ENCODE assay signal across 9 mouse cellular contexts in the genomic region with DNA sequence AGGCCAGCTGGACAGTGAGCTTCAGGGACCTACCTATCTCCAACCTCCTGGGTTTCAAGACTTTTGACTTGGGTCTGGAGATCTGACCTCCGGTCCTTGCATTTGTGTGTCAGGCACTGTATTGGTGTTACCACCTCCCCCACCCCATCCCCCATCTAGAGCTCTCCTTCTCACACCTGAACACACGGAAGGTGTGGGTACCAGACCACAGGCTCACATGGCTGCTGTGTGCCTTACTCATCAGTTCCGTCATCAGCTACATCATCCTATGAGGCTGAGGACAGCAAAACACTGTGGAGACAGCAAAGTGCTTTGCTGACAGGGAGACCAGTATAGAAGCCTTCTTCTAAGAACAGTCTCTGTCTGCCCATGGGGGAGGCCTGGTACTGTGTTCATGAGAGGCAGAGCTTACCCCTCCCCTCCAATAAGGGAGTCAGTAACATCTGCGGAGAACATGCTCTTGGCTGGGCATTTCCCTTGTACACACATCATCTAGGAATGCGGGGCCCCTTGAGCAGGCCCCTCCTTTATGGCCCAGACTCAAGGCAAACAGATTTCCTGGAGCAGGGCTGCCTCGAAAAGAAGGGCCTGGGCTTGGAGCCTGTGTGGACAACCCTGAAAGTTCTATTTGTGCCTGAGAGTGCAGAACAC. TPM values are rescaled to one million over a fixed set of nuclear protein-coding genes. Genes with fewer than 3 reads are reported as not detected.
DNase-seq lines count a peak whose midpoint lies in the region; ATAC-seq and TF ChIP-seq lines count a peak whose summit lies in the region.
"Had no signal": no experiment of that assay in that cellular context is flagged by ENCODE, and none has a peak within 500 bp of the region (broad histone marks: within the 10 kb centered on the region; RNA-seq: fewer than 3 reads in every experiment).

No protein-coding gene starts in this region.

- no peak overlapping the region for H3K9ac ChIP-seq in forebrain, embryonic 14.5 days (ENCODE audit: low read length)
- no peak overlapping the region for H3K9ac ChIP-seq in forebrain, embryonic 16.5 days (replicated peaks; ENCODE audit: low read depth, low read length)
- H3K9ac ChIP-seq in intestine, embryonic 15.5 days, result no peak overlapping the region
- H3K9ac ChIP-seq in lung, embryonic 15.5 days, result no peak overlapping the region

- intact Hi-C loops in gastrocnemius, adult 2 months (cut with DNase I), result no loop called here

- peak; percentile 14 for DNase-seq in forebrain, embryonic 14.5 days (ENCODE audit: low spot score)
- DNase-seq in gastrocnemius, adult 2 months, result peak; percentile 74
- no peak for DNase-seq in frontal cortex, postnatal 14 days (ENCODE audit: low spot score in 2 of 2)
- DNase-seq in retina, embryonic 14.5 days (ENCODE audit: low spot score), result no peak

- no peak for ATAC-seq in forebrain, embryonic 14.5 days
- ATAC-seq in forebrain, embryonic 16.5 days, result no peak
- ATAC-seq in intestine, embryonic 15.5 days, result peak; percentile 96
- ATAC-seq in lung, embryonic 15.5 days (ENCODE audit: borderline replicate concordance, extremely low read depth, low FRiP score, low TSS enrichment), result peak; percentile 90
- no peak for ATAC-seq in megakaryocyte-erythroid progenitor cell, adult 5-6 weeks (replicated peaks; ENCODE audit: low FRiP score, low TSS enrichment, poor library complexity, severe bottlenecking)

- no peaks in the 10 kb centered on the region for H3K4me1 ChIP-seq in forebrain, embryonic 14.5 days (ENCODE audit: control insufficient read depth, insufficient read depth, low read length)
- H3K4me1 ChIP-seq in forebrain, embryonic 16.5 days (replicated peaks; ENCODE audit: control insufficient read depth, insufficient read depth, low read length), result no peaks in the 10 kb centered on the region
- H3K4me1 ChIP-seq in intestine, embryonic 15.5 days (replicated peaks), result peaks cover 10% of the 10 kb centered on the region
- peaks cover 22% of the 10 kb centered on the region for H3K4me1 ChIP-seq in lung, embryonic 15.5 days

- H3K27ac ChIP-seq in forebrain, embryonic 14.5 days (ENCODE audit: low read depth, low read length), result no peak overlapping the region
- no peak overlapping the region for H3K27ac ChIP-seq in forebrain, embryonic 16.5 days (ENCODE audit: low read length)
- peak overlapping the region; percentile 51; the same call in 1 of the 2 replicates for H3K27ac ChIP-seq in gastrocnemius, adult 2 months
- peak overlapping the region; percentile 83 for H3K27ac ChIP-seq in intestine, embryonic 15.5 days
- H3K27ac ChIP-seq in lung, embryonic 15.5 days, result peak overlapping the region; percentile 77

- H3K4me2 ChIP-seq in forebrain, embryonic 14.5 days (ENCODE audit: low read length), result no peak overlapping the region
- no peak overlapping the region for H3K4me2 ChIP-seq in forebrain, embryonic 16.5 days (ENCODE audit: low read length)
- no peak overlapping the region; the same call in 1 of the 2 replicates for H3K4me2 ChIP-seq in intestine, embryonic 15.5 days (replicated peaks)
- 0 out of 2 replicates have a peak overlapping the region, but pooled peaks have one; percentile 16 for H3K4me2 ChIP-seq in lung, embryonic 15.5 days

- no peak overlapping the region for H3K4me3 ChIP-seq in forebrain, embryonic 14.5 days (ENCODE audit: low read depth, low read length)
- no peak overlapping the region for H3K4me3 ChIP-seq in forebrain, embryonic 16.5 days (replicated peaks; ENCODE audit: low read length)
- H3K4me3 ChIP-seq in gastrocnemius, adult 2 months, result no peak overlapping the region
- no peak overlapping the region for H3K4me3 ChIP-seq in intestine, embryonic 15.5 days (replicated peaks)
- no peak overlapping the region for H3K4me3 ChIP-seq in lung, embryonic 15.5 days
- H3K4me3 ChIP-seq: erythroblast, embryonic 14.5 days had no signal

- no peaks in the 10 kb centered on the region for H3K9me3 ChIP-seq in forebrain, embryonic 14.5 days (replicated peaks; ENCODE audit: control insufficient read depth, low read length)
- no peaks in the 10 kb centered on the region for H3K9me3 ChIP-seq in forebrain, embryonic 16.5 days (ENCODE audit: control insufficient read depth, low read length)
- H3K9me3 ChIP-seq in intestine, embryonic 15.5 days, result no peaks in the 10 kb centered on the region
- H3K9me3 ChIP-seq in lung, embryonic 15.5 days, result no peaks in the 10 kb centered on the region

- H3K36me3 ChIP-seq in forebrain, embryonic 14.5 days (ENCODE audit: control insufficient read depth, insufficient read depth, low read length), result no peaks in the 10 kb centered on the region
- H3K36me3 ChIP-seq in forebrain, embryonic 16.5 days (ENCODE audit: control insufficient read depth, insufficient read depth), result no peaks in the 10 kb centered on the region
- H3K36me3 ChIP-seq in intestine, embryonic 15.5 days, result no peaks in the 10 kb centered on the region
- H3K36me3 ChIP-seq in lung, embryonic 15.5 days, result no peaks in the 10 kb centered on the region

- WGBS in forebrain, embryonic 14.5 days, result 75% methylated on average over 6 of the region's 6 CpGs
- WGBS in forebrain, embryonic 16.5 days, result 75% methylated on average over 6 of the region's 6 CpGs
- 40% methylated on average over 6 of the region's 6 CpGs for WGBS in intestine, embryonic 15.5 days
- 35% methylated on average over 6 of the region's 6 CpGs for WGBS in lung, embryonic 15.5 days

- H3K27me3 ChIP-seq in forebrain, embryonic 14.5 days (replicated peaks; ENCODE audit: control insufficient read depth, insufficient read depth, low read length), result no peaks in the 10 kb centered on the region
- no peaks in the 10 kb centered on the region for H3K27me3 ChIP-seq in forebrain, embryonic 16.5 days (replicated peaks; ENCODE audit: control insufficient read depth, insufficient read depth, low read length)
- H3K27me3 ChIP-seq in intestine, embryonic 15.5 days (replicated peaks), result no peaks in the 10 kb centered on the region
- H3K27me3 ChIP-seq in lung, embryonic 15.5 days, result no peaks in the 10 kb centered on the region

- no peak for TF ChIP-seq CTCF in gastrocnemius, adult 2 months (IDR thresholded peaks at IDR 0.05)

RNA-seq across cellular contexts. Expression of gene Ubtd2, which starts 19.6 kb away (rescaled TPM):
- 71.7 and 76.2 TPM in 2 replicates for polyA plus RNA-seq in forebrain, embryonic 14.5 days (2014; fragmentation: Nextera tagmentation; extraction: Ambion mirVana)
- polyA plus RNA-seq in forebrain, embryonic 16.5 days (2015; fragmentation: Nextera tagmentation; extraction: Ambion mirVana), result 60.2 and 72.1 TPM in 2 replicates
- 10 to 100 TPM in 1 of 2 experiments, 1 to 10 TPM in 1; 9.3 to 12.1 TPM for total RNA-seq in gastrocnemius, adult 2 months (2021)
- 29.4 and 34.0 TPM in 2 replicates for polyA plus RNA-seq in intestine, embryonic 15.5 days (2015; fragmentation: Nextera tagmentation; extraction: Ambion mirVana)
- 46.8 and 48.4 TPM in 2 replicates for polyA plus RNA-seq in lung, embryonic 15.5 days (2015; fragmentation: Nextera tagmentation; extraction: Ambion mirVana)
- 8.2 and 8.8 TPM in 2 replicates for total RNA-seq in megakaryocyte-erythroid progenitor cell, adult 5-6 weeks (2014; fragmentation: Nextera tagmentation)
- 6.4 TPM in 1 of 2 replicates, not detected in the other for total RNA-seq in megakaryocyte-erythroid progenitor cell, adult 5-6 weeks (2017)

Comparison
In these comparisons a context has a peak if more than half of its experiments do, and no peak if none do; other contexts are left out.
1. ATAC-seq: peak in intestine, embryonic 15.5 days (single experiment) and lung, embryonic 15.5 days (single experiment); none in forebrain, embryonic 14.5 days (single experiment), forebrain, embryonic 16.5 days (single experiment) and megakaryocyte-erythroid progenitor cell, adult 5-6 weeks (single experiment).
2. DNase-seq: peak in forebrain, embryonic 14.5 days (single experiment) and gastrocnemius, adult 2 months (single experiment); none in frontal cortex, postnatal 14 days (0 of 2) and retina, embryonic 14.5 days (single experiment).
3. H3K27ac ChIP-seq: peak in gastrocnemius, adult 2 months (single experiment), intestine, embryonic 15.5 days (single experiment) and lung, embryonic 15.5 days (single experiment); none in forebrain, embryonic 14.5 days (single experiment) and forebrain, embryonic 16.5 days (single experiment).